Mouse (Mus musculus): ENCODE measurements around the gene Otc.
A peak's percentile ranks its signal among the peaks of the same experiment; 100 is the strongest.

The Otc gene

DNA sequence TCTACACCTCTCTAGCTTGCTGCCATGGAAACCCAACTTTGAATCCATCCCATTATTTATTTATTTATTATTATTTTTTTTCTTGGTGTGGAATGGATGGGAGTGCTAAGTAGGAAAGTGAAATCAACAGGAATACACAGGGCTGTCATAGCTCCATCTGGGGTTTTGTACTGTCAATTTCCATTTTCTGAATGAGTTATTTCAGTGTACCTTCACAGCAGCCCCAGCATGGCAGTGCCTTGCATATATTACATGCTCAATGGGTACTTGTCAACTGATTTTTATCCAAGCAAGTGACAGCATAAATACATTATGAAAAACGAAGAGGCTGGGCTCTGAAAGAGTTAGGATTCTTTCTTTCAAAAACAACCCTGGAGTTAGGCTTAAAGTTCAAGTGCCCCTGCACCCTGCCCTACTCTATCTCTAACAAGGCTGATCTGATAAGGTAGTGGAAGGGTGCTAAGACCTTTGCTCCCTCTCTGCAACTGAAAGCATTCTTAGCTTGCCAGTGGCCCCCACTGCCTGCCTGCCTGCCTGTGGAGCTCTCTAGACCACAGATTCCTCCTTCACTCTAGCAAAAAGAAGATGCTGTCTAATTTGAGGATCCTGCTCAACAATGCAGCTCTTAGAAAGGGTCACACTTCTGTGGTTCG, at the start of gene Otc:
TSS of gene Otc (plus strand) at position 454 of the 653 bp plus-strand sequence.
- H3K4me3 ChIP-seq (replicated peaks; ENCODE audit: low read length) = no peak within 1 kb of the TSS
- H3K4me1 ChIP-seq (replicated peaks; ENCODE audit: low read depth, low read length) = no peaks in the 10 kb centered on the region
- no peaks in the 10 kb centered on the region for H3K27me3 ChIP-seq (ENCODE audit: insufficient read depth, low read length)
- H3K36me3 ChIP-seq (ENCODE audit: insufficient read depth, low read length) = no peaks in the 10 kb centered on the region
- H3K9me3 ChIP-seq (ENCODE audit: low read length) = no peaks in the 10 kb centered on the region
- TF ChIP-seq NANOG (IDR thresholded peaks at IDR 0.05; ENCODE audit: borderline replicate concordance, low read length) = no peak
- TF ChIP-seq POU5F1 (IDR thresholded peaks at IDR 0.05; ENCODE audit: borderline replicate concordance, low read length) = no peak
- TF ChIP-seq CTCF (conservative IDR thresholded peaks at IDR 0.05; ENCODE audit: low read length) = no peak

DNA sequence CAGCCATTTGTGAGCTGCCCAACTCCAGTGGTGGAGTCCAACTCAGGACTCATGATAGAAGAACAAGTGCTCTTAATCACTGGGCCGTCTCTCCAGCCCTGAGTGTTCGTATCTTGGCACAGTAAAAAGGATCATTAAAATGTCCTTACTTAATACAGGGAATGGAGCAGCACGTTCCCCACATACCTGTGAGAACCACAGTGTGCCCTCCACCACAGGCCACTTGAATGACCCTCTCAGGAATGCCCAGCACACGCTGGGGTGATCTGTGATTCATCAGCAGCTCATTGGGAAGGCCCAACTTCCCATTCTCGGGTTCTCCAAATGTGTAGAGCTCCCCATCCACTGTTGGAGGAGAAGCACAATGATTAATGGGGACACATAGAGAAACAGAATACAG, 46.2 kb upstream of the Otc start:
- TF ChIP-seq POU5F1 (IDR thresholded peaks at IDR 0.05; ENCODE audit: borderline replicate concordance, low read length) (no peak), NANOG (IDR thresholded peaks at IDR 0.05; ENCODE audit: borderline replicate concordance, low read length) (no peak), CTCF (conservative IDR thresholded peaks at IDR 0.05; ENCODE audit: low read length) (no peak)
- Histone ChIP-seq H3K4me1 (replicated peaks; ENCODE audit: low read depth, low read length) (no peaks in the 10 kb centered on the region), H3K36me3 (ENCODE audit: insufficient read depth, low read length) (0 out of 2 replicates have a peak, but pooled peaks cover 2% of the 10 kb centered on the region), H3K4me3 (replicated peaks; ENCODE audit: low read length) (no peak overlapping the region), H3K27me3 (ENCODE audit: insufficient read depth, low read length) (no peaks in the 10 kb centered on the region), H3K9me3 (ENCODE audit: low read length) (no peaks in the 10 kb centered on the region)

DNA sequence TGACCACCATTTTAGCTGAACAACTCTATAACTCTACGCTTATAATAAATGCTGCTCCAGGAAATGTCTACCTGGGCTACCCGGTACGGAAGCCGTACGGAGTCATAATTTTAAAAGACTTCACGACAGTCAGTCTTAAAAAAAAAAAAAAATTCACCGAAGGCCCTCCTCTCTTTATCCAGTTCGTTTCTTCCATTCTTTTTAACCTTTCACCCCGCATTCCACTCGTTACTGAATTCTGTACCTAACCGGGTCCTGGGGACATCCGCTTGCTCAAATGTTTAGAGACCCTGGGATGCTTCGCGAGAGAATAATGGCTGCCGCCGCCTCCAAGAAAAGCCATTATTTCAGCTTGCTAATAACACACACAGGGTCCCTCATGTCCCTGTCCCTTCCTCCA, 36.1 kb upstream of the Otc start:
- H3K27me3 ChIP-seq (ENCODE audit: insufficient read depth, low read length) = no peaks in the 10 kb centered on the region
- H3K4me1 ChIP-seq (replicated peaks; ENCODE audit: low read depth, low read length) = no peaks in the 10 kb centered on the region
- peak overlapping the region; percentile 75 for H3K4me3 ChIP-seq (replicated peaks; ENCODE audit: low read length)
- no peaks in the 10 kb centered on the region for H3K9me3 ChIP-seq (ENCODE audit: low read length)
- no peak for TF ChIP-seq NANOG (IDR thresholded peaks at IDR 0.05; ENCODE audit: borderline replicate concordance, low read length)
- no peak for TF ChIP-seq CTCF (conservative IDR thresholded peaks at IDR 0.05; ENCODE audit: low read length)
- TF ChIP-seq POU5F1 (IDR thresholded peaks at IDR 0.05; ENCODE audit: borderline replicate concordance, low read length) = no peak
- H3K36me3 ChIP-seq (ENCODE audit: insufficient read depth, low read length) = no peaks in the 10 kb centered on the region

DNA sequence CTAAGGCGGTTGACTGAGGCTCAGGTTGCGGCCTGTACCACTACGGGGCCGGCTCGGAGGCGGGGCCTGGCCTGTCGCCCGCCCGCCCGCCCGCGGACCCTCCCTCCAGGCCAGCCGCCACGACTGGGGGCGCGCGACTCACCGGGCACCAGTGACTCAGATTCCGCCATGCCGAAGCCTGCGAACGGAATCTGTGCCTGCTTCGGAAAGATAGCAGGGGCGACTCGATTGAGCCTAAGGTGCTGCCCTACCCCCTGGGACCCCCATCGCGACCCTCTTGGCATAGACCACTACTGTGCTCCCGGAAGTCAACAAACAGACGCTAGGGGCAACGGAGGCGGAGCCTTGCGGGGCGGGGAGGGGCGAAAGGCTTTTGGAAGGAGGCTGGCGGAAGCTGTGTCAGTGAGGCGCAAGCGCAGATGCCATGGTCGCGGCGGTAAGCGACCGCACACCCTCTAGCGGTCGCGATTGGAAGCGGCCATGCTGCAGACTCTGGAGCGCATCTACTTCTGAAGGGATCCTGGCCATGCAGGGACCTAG, 35.6 kb upstream of the Otc start, which contains the start of gene Rpgr:
TSS of gene Rpgr (minus strand) at position 511 of the 540 bp plus-strand sequence.
- H3K4me1 ChIP-seq (replicated peaks; ENCODE audit: low read depth, low read length) = no peaks in the 10 kb centered on the region
- no peaks in the 10 kb centered on the region for H3K36me3 ChIP-seq (ENCODE audit: insufficient read depth, low read length)
- TF ChIP-seq POU5F1 (IDR thresholded peaks at IDR 0.05; ENCODE audit: borderline replicate concordance, low read length) (no peak), CTCF (conservative IDR thresholded peaks at IDR 0.05; ENCODE audit: low read length) (peak; percentile 54), NANOG (IDR thresholded peaks at IDR 0.05; ENCODE audit: borderline replicate concordance, low read length) (no peak)
- H3K9me3 ChIP-seq (ENCODE audit: low read length) = no peaks in the 10 kb centered on the region
- no peaks in the 10 kb centered on the region for H3K27me3 ChIP-seq (ENCODE audit: insufficient read depth, low read length)
- H3K4me3 ChIP-seq (replicated peaks; ENCODE audit: low read length) = peak within 1 kb of the TSS; percentile 75

DNA sequence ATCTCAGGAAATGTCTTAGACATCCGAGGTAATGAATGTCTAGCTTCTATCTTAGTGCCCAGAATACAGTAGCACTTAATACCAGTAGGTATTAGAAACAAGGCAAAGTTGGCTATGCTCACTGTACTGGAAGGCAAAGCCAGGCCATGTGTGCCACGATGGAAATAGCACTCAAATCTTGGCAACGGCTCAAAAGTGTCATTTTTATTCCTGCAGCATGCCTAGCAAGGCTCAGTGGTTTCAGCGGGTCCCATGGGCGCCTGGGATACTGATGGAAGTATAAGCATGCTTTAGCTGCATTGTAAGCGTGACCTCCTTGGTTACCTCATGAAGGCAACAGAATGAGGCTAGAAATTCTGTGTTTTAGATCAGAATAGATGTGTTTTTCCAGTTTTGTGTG, 32.8 kb upstream of the Otc start:
- no peaks in the 10 kb centered on the region for H3K9me3 ChIP-seq (ENCODE audit: low read length)
- no peaks in the 10 kb centered on the region for H3K27me3 ChIP-seq (ENCODE audit: insufficient read depth, low read length)
- no peaks in the 10 kb centered on the region for H3K4me1 ChIP-seq (replicated peaks; ENCODE audit: low read depth, low read length)
- TF ChIP-seq POU5F1 (IDR thresholded peaks at IDR 0.05; ENCODE audit: borderline replicate concordance, low read length) (no peak), CTCF (conservative IDR thresholded peaks at IDR 0.05; ENCODE audit: low read length) (no peak), NANOG (IDR thresholded peaks at IDR 0.05; ENCODE audit: borderline replicate concordance, low read length) (no peak)
- no peaks in the 10 kb centered on the region for H3K36me3 ChIP-seq (ENCODE audit: insufficient read depth, low read length)
- H3K4me3 ChIP-seq (replicated peaks; ENCODE audit: low read length) = no peak overlapping the region

DNA sequence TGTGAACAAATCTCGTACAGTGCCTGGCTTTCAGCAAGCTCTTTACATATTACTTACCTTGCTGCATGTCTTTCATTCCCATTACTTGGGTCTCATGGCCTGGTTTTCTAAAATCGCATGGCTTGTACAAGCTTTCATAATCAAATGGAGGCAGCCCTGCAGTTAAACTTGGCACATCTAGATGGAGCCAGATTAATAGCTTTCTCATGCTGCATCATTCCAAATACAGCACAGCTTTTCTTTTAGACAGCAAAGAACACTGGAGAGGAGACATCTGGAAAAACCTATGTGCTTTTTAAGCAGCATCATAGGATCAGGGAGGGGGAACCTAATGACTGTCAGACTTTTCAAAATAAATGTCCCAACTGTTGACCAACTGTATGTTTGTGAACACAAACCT, 19.1 kb upstream of the Otc start:
- Histone ChIP-seq H3K36me3 (ENCODE audit: insufficient read depth, low read length) (no peaks in the 10 kb centered on the region), H3K4me1 (replicated peaks; ENCODE audit: low read depth, low read length) (no peaks in the 10 kb centered on the region), H3K9me3 (ENCODE audit: low read length) (no peaks in the 10 kb centered on the region), H3K27me3 (ENCODE audit: insufficient read depth, low read length) (no peaks in the 10 kb centered on the region), H3K4me3 (replicated peaks; ENCODE audit: low read length) (no peak overlapping the region)
- TF ChIP-seq POU5F1 (IDR thresholded peaks at IDR 0.05; ENCODE audit: borderline replicate concordance, low read length) = no peak
- no peak for TF ChIP-seq CTCF (conservative IDR thresholded peaks at IDR 0.05; ENCODE audit: low read length)
- no peak for TF ChIP-seq NANOG (IDR thresholded peaks at IDR 0.05; ENCODE audit: borderline replicate concordance, low read length)

DNA sequence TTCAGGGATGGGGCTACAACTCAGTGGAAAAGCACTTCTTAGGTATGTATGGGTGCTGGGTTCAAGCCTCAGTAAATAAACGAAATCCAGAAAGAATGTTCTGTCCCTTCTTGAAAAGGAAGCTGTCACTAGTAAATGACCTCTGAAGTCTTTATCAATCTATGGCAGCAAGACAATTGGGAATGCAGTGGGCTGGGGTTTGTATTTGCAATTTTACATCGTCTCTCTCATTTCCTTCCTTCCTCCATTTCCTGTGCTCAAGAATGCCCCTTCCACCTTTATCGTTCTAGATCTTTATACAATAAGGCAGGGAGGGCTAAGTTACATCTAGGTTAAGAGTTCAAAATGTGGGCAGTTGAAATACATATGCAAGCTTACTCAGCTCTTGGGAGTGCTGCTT, 17.5 kb upstream of the Otc start:
- TF ChIP-seq CTCF (conservative IDR thresholded peaks at IDR 0.05; ENCODE audit: low read length) = no peak
- no peak for TF ChIP-seq NANOG (IDR thresholded peaks at IDR 0.05; ENCODE audit: borderline replicate concordance, low read length)
- no peak for TF ChIP-seq POU5F1 (IDR thresholded peaks at IDR 0.05; ENCODE audit: borderline replicate concordance, low read length)
- Histone ChIP-seq H3K9me3 (ENCODE audit: low read length) (no peaks in the 10 kb centered on the region), H3K27me3 (ENCODE audit: insufficient read depth, low read length) (no peaks in the 10 kb centered on the region), H3K36me3 (ENCODE audit: insufficient read depth, low read length) (no peaks in the 10 kb centered on the region), H3K4me1 (replicated peaks; ENCODE audit: low read depth, low read length) (no peaks in the 10 kb centered on the region), H3K4me3 (replicated peaks; ENCODE audit: low read length) (no peak overlapping the region)

DNA sequence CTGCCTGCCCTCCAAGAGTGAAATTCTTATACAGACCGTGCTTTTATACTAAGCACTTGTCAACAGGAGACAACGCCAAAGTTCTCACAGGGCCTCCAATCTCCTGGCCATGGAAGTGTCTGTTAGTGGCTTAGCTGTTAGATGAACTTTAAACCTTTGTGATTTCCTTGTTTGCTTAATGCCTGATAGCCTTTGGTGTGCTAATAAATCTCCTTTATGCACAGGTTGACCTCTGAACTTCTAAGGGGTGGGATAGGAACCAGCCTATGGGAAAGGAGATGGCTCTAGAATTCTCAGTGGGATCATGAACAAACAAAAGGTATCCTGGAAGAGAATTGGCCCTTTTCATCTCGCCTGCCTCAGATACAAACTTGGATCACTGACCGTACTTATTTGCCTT, 12.6 kb upstream of the Otc start:
- no peaks in the 10 kb centered on the region for H3K27me3 ChIP-seq (ENCODE audit: insufficient read depth, low read length)
- H3K9me3 ChIP-seq (ENCODE audit: low read length) = no peaks in the 10 kb centered on the region
- no peaks in the 10 kb centered on the region for H3K4me1 ChIP-seq (replicated peaks; ENCODE audit: low read depth, low read length)
- no peak overlapping the region for H3K4me3 ChIP-seq (replicated peaks; ENCODE audit: low read length)
- no peak for TF ChIP-seq NANOG (IDR thresholded peaks at IDR 0.05; ENCODE audit: borderline replicate concordance, low read length)
- no peak for TF ChIP-seq CTCF (conservative IDR thresholded peaks at IDR 0.05; ENCODE audit: low read length)
- TF ChIP-seq POU5F1 (IDR thresholded peaks at IDR 0.05; ENCODE audit: borderline replicate concordance, low read length) = no peak
- H3K36me3 ChIP-seq (ENCODE audit: insufficient read depth, low read length) = no peaks in the 10 kb centered on the region

Measured in E14TG2a.4 (cell line).